Mouse (Mus musculus) kidney, adult 18-20 months (tissue): Measurements from ENCODE around the gene Gsn.
A peak's percentile ranks its signal among the peaks of the same experiment; 100 is the strongest.

Experiments
- DNase-seq: peaks from one replicate; pipeline ENCODE4 v3.0.0; 2021

Gene Gsn

GRCm38 (mm10) chr2:35255004-35255403 lies 1.2 kb upstream of the Gsn start:
- no peak for DNase-seq

- DNase-seq: no peak
These were observed 718 bp upstream of the Gsn start for GRCm38 (mm10) chr2:35255462-35255861.

GRCm38 (mm10) chr2:35256932-35257331 lies 752 bp downstream of the Gsn start:
- DNase-seq: no peak

GRCm38 (mm10) chr2:35257886-35258285 lies 1.7 kb downstream of the Gsn start:
- DNase-seq: no peak

GRCm38 (mm10) chr2:35258590-35258989 lies 2.4 kb downstream of the Gsn start:
- DNase-seq: no peak

- no peak for DNase-seq
These were observed 3.3 kb downstream of the Gsn start for GRCm38 (mm10) chr2:35259338-35260080.

- DNase-seq: no peak
These were observed 4.1 kb downstream of the Gsn start for GRCm38 (mm10) chr2:35260291-35260690.

- DNase-seq: no peak
These were observed 7.9 kb downstream of the Gsn start for GRCm38 (mm10) chr2:35264095-35264494.

GRCm38 (mm10) chr2:35265296-35265695 lies 9.1 kb downstream of the Gsn start:
- DNase-seq: no peak

- DNase-seq: no peak
These were observed 9.6 kb downstream of the Gsn start for GRCm38 (mm10) chr2:35265775-35266174.

GRCm38 (mm10) chr2:35266251-35266905 lies 10.2 kb downstream of the Gsn start:
- no peak for DNase-seq

GRCm38 (mm10) chr2:35267156-35267875 lies 11.1 kb downstream of the Gsn start:
- DNase-seq: peak; percentile 40

GRCm38 (mm10) chr2:35267876-35268566 lies 11.8 kb downstream of the Gsn start:
- no peak for DNase-seq

GRCm38 (mm10) chr2:35269136-35269535 lies 13.0 kb downstream of the Gsn start:
- no peak for DNase-seq

GRCm38 (mm10) chr2:35269716-35270260 lies 13.6 kb downstream of the Gsn start:
- DNase-seq: peak; percentile 52

GRCm38 (mm10) chr2:35270531-35270984 lies 14.4 kb downstream of the Gsn start:
- DNase-seq: peak; percentile 81

- no peak for DNase-seq
These were observed 15.6 kb downstream of the Gsn start for GRCm38 (mm10) chr2:35271817-35272216.

- no peak for DNase-seq
These were observed 16.7 kb downstream of the Gsn start for GRCm38 (mm10) chr2:35272881-35273280.

GRCm38 (mm10) chr2:35273536-35273935 lies 17.4 kb downstream of the Gsn start:
- no peak for DNase-seq

GRCm38 (mm10) chr2:35277686-35278085 lies 21.5 kb downstream of the Gsn start:
- DNase-seq: no peak

- DNase-seq: no peak
These were observed 22.4 kb downstream of the Gsn start for GRCm38 (mm10) chr2:35278371-35279210.

GRCm38 (mm10) chr2:35280001-35280400 lies 23.8 kb downstream of the Gsn start:
- no peak for DNase-seq
